Mouse (Mus musculus) ovary, adult 10 weeks (tissue): ENCODE measurements around the gene Hist1h3a. TPM values are rescaled to one million over a fixed set of nuclear protein-coding genes. Genes with fewer than 3 reads are reported as not detected.

Source experiments
- polyA plus RNA-seq: library from polyadenylated mRNA; stranded (reverse); fragments of 350-450 nt; fragmentation: Illumina TruSeq; extraction: RNeasy Lipid Tissue Mini Kit (QIAGEN cat#74804); gene quantifications from one replicate; pipeline ENCODE4 v1.2.3, GENCODE M21; 2014

The Hist1h3a gene
- not detected for polyA plus RNA-seq

GRCm38 (mm10) chr13:23761871-23762821, at the start of gene Hist1h3a:
Hist1h3a (minus strand) TSS chr13:23762386.

DNA sequence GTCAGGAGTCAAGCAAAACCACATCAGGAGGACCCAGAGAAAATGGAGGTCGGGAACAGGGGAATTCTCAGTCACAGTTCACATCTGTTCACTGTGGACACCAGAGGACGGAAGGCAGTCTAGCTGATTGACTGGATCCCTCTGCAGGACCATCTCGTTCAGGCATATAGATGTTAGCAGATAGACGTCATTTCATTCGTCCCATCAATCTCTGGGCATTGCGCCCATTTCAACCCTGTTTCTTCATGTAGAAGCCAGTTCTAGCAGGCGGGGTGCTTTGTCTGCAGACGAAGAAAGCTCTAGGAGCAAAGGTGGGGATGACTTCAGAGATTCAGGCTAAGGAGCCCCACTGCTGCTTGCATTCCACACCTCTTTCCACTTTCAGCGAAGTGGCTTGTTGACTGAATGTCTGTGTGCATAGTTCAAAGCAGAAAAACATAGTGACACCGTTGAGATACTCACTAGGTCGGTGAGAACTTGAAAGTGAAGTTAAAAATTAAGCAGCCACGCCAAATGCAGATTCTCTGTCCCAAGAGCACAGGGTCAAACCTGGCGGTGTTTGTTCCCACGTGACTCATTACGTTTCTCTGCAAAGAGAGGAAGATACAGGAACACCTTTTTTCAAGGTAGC, 44.4 kb upstream of the Hist1h3a start, which contains the start of gene Slc17a2:
TSS of gene Slc17a2 (plus strand) at position 572 of the 631 bp plus-strand sequence.

DNA sequence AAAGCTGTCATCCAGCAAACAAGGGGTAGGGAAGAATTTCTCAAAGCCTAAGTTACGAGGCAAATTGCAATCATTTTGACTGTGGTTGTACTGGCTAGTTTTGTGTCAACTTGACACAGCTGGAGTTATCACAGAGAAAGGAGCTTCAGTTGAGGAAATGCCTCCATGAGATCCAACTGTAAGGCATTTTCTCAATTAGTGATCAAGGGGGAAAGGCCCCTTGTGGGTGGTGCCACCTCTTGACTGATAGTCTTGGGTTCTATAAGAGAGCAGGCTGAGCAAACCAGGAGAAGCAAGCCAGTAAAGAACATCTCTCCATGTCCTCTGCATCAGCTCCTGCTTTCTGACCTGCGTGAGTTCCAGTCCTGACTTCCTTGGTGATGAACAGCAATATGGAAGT, 7.4 kb upstream of the Hist1h3a start, which contains the start of gene Trim38:
TSS of gene Trim38 (plus strand) at position 301 of the 400 bp plus-strand sequence.

GRCm38 (mm10) chr13:23763586-23764323, 1.6 kb upstream of the Hist1h3a start, which contains the start of gene Hist1h1a:
Hist1h1a (plus strand) TSS chr13:23763666.

GRCm38 (mm10) chr13:23760972-23761864, 968 bp downstream of the Hist1h3a start, which contains the start of gene Hist1h4a:
Hist1h4a (minus strand) TSS chr13:23761230.

DNA sequence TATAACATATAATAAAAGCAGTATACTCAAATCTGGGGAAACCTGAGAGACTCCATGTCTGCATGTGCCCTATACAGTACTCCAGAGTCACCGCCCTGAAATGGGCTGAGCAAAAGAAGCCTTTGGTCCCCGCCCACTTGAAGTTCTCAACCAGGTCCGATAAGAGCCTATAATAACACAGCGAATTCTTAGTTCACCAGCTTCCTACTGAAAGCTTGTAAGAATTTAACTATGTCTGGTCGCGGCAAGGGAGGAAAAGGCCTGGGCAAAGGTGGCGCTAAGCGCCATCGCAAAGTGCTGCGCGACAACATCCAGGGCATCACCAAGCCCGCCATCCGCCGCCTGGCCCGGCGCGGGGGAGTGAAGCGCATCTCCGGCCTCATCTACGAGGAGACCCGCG, 5.4 kb downstream of the Hist1h3a start, which contains the start of gene Hist1h4b:
TSS of gene Hist1h4b (plus strand) at position 224 of the 400 bp plus-strand sequence.

GRCm38 (mm10) chr13:23752067-23752741, 10.0 kb downstream of the Hist1h3a start, which contains the start of gene Hist1h3b:
Hist1h3b (plus strand) TSS chr13:23752267.

DNA sequence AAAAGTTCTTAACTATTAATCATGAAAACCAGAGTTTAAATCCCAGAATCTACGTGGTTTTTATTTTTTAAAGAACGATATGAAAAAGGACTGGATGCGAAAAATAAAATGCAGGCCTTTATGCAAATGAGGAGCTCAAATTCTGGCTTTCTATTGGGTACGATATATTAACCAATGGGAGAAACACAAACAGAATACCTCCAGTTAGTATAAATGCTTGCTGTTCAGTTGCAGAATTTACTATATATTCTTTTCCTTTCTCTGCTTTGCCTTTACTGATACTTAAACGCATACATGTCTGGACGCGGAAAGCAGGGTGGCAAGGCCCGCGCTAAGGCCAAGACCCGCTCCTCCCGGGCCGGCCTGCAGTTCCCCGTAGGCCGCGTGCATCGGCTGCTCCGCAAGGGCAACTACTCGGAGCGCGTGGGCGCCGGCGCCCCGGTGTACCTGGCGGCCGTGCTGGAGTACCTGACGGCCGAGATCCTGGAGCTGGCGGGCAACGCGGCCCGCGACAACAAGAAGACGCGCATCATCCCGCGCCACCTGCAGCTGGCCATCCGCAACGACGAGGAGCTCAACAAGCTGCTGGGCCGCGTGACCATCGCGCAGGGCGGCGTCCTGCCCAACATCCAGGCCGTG, 11.2 kb downstream of the Hist1h3a start, which contains the start of gene Hist1h2ab:
TSS of gene Hist1h2ab (plus strand) at position 288 of the 639 bp plus-strand sequence.

GRCm38 (mm10) chr13:23746201-23747080, 15.7 kb downstream of the Hist1h3a start, which contains the start of gene Hist1h2bb:
Hist1h2bb (plus strand) TSS chr13:23746734.

GRCm38 (mm10) chr13:23745381-23746161, 16.6 kb downstream of the Hist1h3a start, which contains the start of gene Hist1h3c:
Hist1h3c (minus strand) TSS chr13:23745602.

DNA sequence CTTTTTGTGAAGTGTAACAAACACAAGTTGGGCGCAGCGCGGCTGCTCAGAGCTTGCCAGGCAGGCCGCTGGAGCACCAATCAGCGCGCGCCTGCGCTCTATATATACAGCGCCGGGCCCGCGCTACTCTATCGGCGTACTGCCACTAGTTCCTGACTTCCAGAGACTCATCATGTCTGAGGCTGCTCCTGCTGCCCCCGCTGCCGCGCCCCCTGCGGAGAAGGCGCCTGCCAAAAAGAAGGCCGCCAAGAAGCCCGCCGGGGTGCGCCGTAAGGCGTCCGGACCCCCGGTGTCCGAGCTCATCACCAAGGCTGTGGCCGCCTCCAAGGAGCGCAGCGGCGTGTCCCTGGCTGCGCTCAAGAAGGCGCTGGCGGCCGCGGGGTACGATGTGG, 23.5 kb downstream of the Hist1h3a start, which contains the start of gene Hist1h1c:
TSS of gene Hist1h1c (plus strand) at position 132 of the 392 bp plus-strand sequence.

Other genes starting within 250 kb of the Hist1h3a start
- gene Hist1h4h, start 231.3 kb downstream of the Hist1h3a start, polyA plus RNA-seq, result not detected
- not detected for gene Hist1h2af, start 228.5 kb downstream of the Hist1h3a start, polyA plus RNA-seq
- gene Hist1h3g, start 227.0 kb downstream of the Hist1h3a start, polyA plus RNA-seq, result not detected
- gene Hist1h2bh, start 219.0 kb downstream of the Hist1h3a start, polyA plus RNA-seq, result 1.00 TPM
- gene Hist1h3f, start 218.3 kb downstream of the Hist1h3a start, polyA plus RNA-seq, result not detected
- not detected for gene Hist1h4f, start 210.7 kb downstream of the Hist1h3a start, polyA plus RNA-seq
- 0.14 TPM for gene Hist1h1d, start 209.1 kb downstream of the Hist1h3a start, polyA plus RNA-seq
- gene Hist1h3e, start 200.0 kb downstream of the Hist1h3a start, polyA plus RNA-seq, result not detected
- gene Hist1h2ae, start 191.2 kb downstream of the Hist1h3a start, polyA plus RNA-seq, result 0.80 TPM
- gene Hist1h2bg, start 191.0 kb downstream of the Hist1h3a start, polyA plus RNA-seq, result not detected
- not detected for gene Hist1h2bf, start 188.2 kb downstream of the Hist1h3a start, polyA plus RNA-seq
- not detected for gene Hist1h2ad, start 188.0 kb downstream of the Hist1h3a start, polyA plus RNA-seq
- gene Hist1h3d, start 186.6 kb downstream of the Hist1h3a start, polyA plus RNA-seq, result 0.37 TPM
- 0.57 TPM for gene Hist1h4d, start 180.8 kb downstream of the Hist1h3a start, polyA plus RNA-seq
- gene Hist1h2be, start 141.3 kb downstream of the Hist1h3a start, polyA plus RNA-seq, result 3.4 TPM
- gene Hist1h1e, start 139.8 kb downstream of the Hist1h3a start, polyA plus RNA-seq, result 0.40 TPM
- gene Hist1h2ac, start 78.4 kb downstream of the Hist1h3a start, polyA plus RNA-seq, result 0.83 TPM
- gene Hist1h2bc, start 78.2 kb downstream of the Hist1h3a start, polyA plus RNA-seq, result 68.0 TPM
- gene Hist1h1t, start 66.6 kb downstream of the Hist1h3a start, polyA plus RNA-seq, result not detected
- gene Hist1h4c, start 63.9 kb downstream of the Hist1h3a start, polyA plus RNA-seq, result not detected
- 24.7 TPM for gene Hfe, start 51.5 kb downstream of the Hist1h3a start, polyA plus RNA-seq
- gene Hist1h1c, start 23.6 kb downstream of the Hist1h3a start, polyA plus RNA-seq, result 9.9 TPM
- not detected for gene Hist1h3c, start 16.8 kb downstream of the Hist1h3a start, polyA plus RNA-seq
- not detected for gene Hist1h2bb, start 15.7 kb downstream of the Hist1h3a start, polyA plus RNA-seq
- gene Hist1h2ab, start 11.3 kb downstream of the Hist1h3a start, polyA plus RNA-seq, result not detected
- gene Hist1h3b, start 10.1 kb downstream of the Hist1h3a start, polyA plus RNA-seq, result not detected
- not detected for gene Hist1h4b, start 5.4 kb downstream of the Hist1h3a start, polyA plus RNA-seq
- not detected for gene Hist1h4a, start 1.2 kb downstream of the Hist1h3a start, polyA plus RNA-seq
- gene Hist1h1a, start 1.3 kb upstream of the Hist1h3a start, polyA plus RNA-seq, result not detected
- gene Trim38, start 7.5 kb upstream of the Hist1h3a start, polyA plus RNA-seq, result not detected
- gene Slc17a2, start 44.6 kb upstream of the Hist1h3a start, polyA plus RNA-seq, result 0.09 TPM
- gene Slc17a3, start 77.0 kb upstream of the Hist1h3a start, polyA plus RNA-seq, result not detected
- not detected for gene Slc17a1, start 105.4 kb upstream of the Hist1h3a start, polyA plus RNA-seq
- gene Slc17a4, start 152.6 kb upstream of the Hist1h3a start, polyA plus RNA-seq, result not detected
- not detected for gene Hist1h2ba, start 171.8 kb upstream of the Hist1h3a start, polyA plus RNA-seq
- gene Hist1h2aa, start 172.1 kb upstream of the Hist1h3a start, polyA plus RNA-seq, result not detected
- gene Scgn, start 228.8 kb upstream of the Hist1h3a start, polyA plus RNA-seq, result not detected